Mouse (Mus musculus) megakaryocyte, embryonic 14.5 days (primary cell): ENCODE data around the gene Fastkd3. TPM values are rescaled to one million over a fixed set of nuclear protein-coding genes. Genes with fewer than 3 reads are reported as not detected.
A peak's percentile ranks its signal among the peaks of the same experiment; 100 is the strongest.

Experiments used
- H3K27me3 ChIP-seq: replicated peaks from 2 replicates; pipeline ENCODE3; 2012; ENCODE audit warnings: inconsistent platforms
- H3K36me3 ChIP-seq: replicated peaks from 2 replicates; pipeline ENCODE3; 2012; ENCODE audit warnings: low read length, inconsistent platforms, mixed read lengths
- H3K4me1 ChIP-seq: 2 replicates; pipeline ENCODE4 v1.6.1; 2012; ENCODE audit warnings: inconsistent platforms
- H3K4me3 ChIP-seq: replicated peaks from 2 replicates; pipeline ENCODE3; 2012; ENCODE audit warnings: moderate library complexity, mild to moderate bottlenecking, inconsistent platforms
- H3K9me3 ChIP-seq: 2 replicates; pipeline ENCODE4 v1.6.1; 2012; ENCODE audit warnings: inconsistent platforms
- FLI1 ChIP-seq: IDR thresholded peaks from 2 replicates; pipeline ENCODE4 v1.6.1; 2012; ENCODE audit warnings: low read length, inconsistent platforms, mixed read lengths
- GATA1 ChIP-seq: IDR thresholded peaks from 3 replicates; pipeline ENCODE4 v1.6.1; 2012; ENCODE audit warnings: mixed read lengths, low read length, inconsistent platforms, borderline replicate concordance
- polyA plus RNA-seq: library from polyadenylated mRNA; stranded (reverse); fragments of >175 nt; gene quantifications from 2 replicates; pipeline ENCODE4 v1.2.3, GENCODE M21; 2012; ENCODE audit warnings: low replicate concordance; ENCODE audit not compliant: insufficient read depth

The Fastkd3 gene
- polyA plus RNA-seq, 1 experiment = 0.28 TPM

GRCm38 (mm10) chr13:68581086-68581740, 821 bp upstream of the Fastkd3 start:
- TF ChIP-seq FLI1 (no peak), GATA1 (no peak)
- Histone ChIP-seq H3K27me3 (no peaks in the 10 kb centered on the region), H3K36me3 (peaks cover 65% of the 10 kb centered on the region), H3K4me1 (peaks cover 26% of the 10 kb centered on the region), H3K9me3 (no peaks in the 10 kb centered on the region), H3K4me3 (peak overlapping the region; percentile 94)

- Histone ChIP-seq H3K4me1 (peaks cover 26% of the 10 kb centered on the region), H3K27me3 (no peaks in the 10 kb centered on the region), H3K4me3 (peak overlapping the region; percentile 94), H3K9me3 (no peaks in the 10 kb centered on the region), H3K36me3 (peaks cover 63% of the 10 kb centered on the region)
- no peak for TF ChIP-seq FLI1
Measured at GRCm38 (mm10) chr13:68582517-68582780, 415 bp downstream of the Fastkd3 start.

GRCm38 (mm10) chr13:68583961-68584360, 1.9 kb downstream of the Fastkd3 start:
- Histone ChIP-seq H3K36me3 (peaks cover 66% of the 10 kb centered on the region), H3K4me3 (no peak overlapping the region), H3K9me3 (no peaks in the 10 kb centered on the region), H3K27me3 (no peaks in the 10 kb centered on the region), H3K4me1 (peaks cover 39% of the 10 kb centered on the region)
- no peak for TF ChIP-seq GATA1

- no peak for TF ChIP-seq GATA1
- TF ChIP-seq FLI1 = no peak
- H3K36me3 ChIP-seq = peaks cover 68% of the 10 kb centered on the region
- H3K9me3 ChIP-seq = no peaks in the 10 kb centered on the region
- H3K4me3 ChIP-seq = no peak overlapping the region
- H3K27me3 ChIP-seq = no peaks in the 10 kb centered on the region
- peaks cover 42% of the 10 kb centered on the region for H3K4me1 ChIP-seq
Measured at GRCm38 (mm10) chr13:68585441-68585840, 3.4 kb downstream of the Fastkd3 start.

GRCm38 (mm10) chr13:68588352-68588751, 6.3 kb downstream of the Fastkd3 start:
- H3K27me3 ChIP-seq = no peaks in the 10 kb centered on the region
- peaks cover 27% of the 10 kb centered on the region for H3K4me1 ChIP-seq
- TF ChIP-seq FLI1 (no peak), GATA1 (no peak)
- no peaks in the 10 kb centered on the region for H3K9me3 ChIP-seq
- H3K4me3 ChIP-seq = no peak overlapping the region
- peaks cover 97% of the 10 kb centered on the region for H3K36me3 ChIP-seq

- Histone ChIP-seq H3K27me3 (peaks cover 11% of the 10 kb centered on the region), H3K9me3 (peaks cover 17% of the 10 kb centered on the region), H3K4me3 (no peak overlapping the region), H3K4me1 (peaks cover 6% of the 10 kb centered on the region), H3K36me3 (peaks cover 47% of the 10 kb centered on the region)
- TF ChIP-seq FLI1 = no peak
- no peak for TF ChIP-seq GATA1
Measured at GRCm38 (mm10) chr13:68593797-68594196, 11.8 kb downstream of the Fastkd3 start.

- TF ChIP-seq FLI1 (no peak), GATA1 (no peak)
- H3K36me3 ChIP-seq = peaks cover 13% of the 10 kb centered on the region
- H3K9me3 ChIP-seq = peaks cover 21% of the 10 kb centered on the region
- H3K4me1 ChIP-seq = no peaks in the 10 kb centered on the region; the same call in 1 of the 2 replicates
- H3K4me3 ChIP-seq = no peak within 1 kb of the TSS
- H3K27me3 ChIP-seq = peaks cover 13% of the 10 kb centered on the region
Measured at GRCm38 (mm10) chr13:68597199-68597598, 15.2 kb downstream of the Fastkd3 start, which contains the start of gene 1700001L19Rik. 1700001L19Rik (plus strand) TSS chr13:68597421.

GRCm38 (mm10) chr13:68597667-68598066, 15.6 kb downstream of the Fastkd3 start:
- peaks cover 8% of the 10 kb centered on the region for H3K36me3 ChIP-seq
- TF ChIP-seq GATA1 = no peak
- TF ChIP-seq FLI1 = no peak
- H3K27me3 ChIP-seq = peaks cover 13% of the 10 kb centered on the region
- no peak overlapping the region for H3K4me3 ChIP-seq
- peaks cover 21% of the 10 kb centered on the region for H3K9me3 ChIP-seq
- H3K4me1 ChIP-seq = no peaks in the 10 kb centered on the region; the same call in 1 of the 2 replicates

GRCm38 (mm10) chr13:68598953-68599352, 16.9 kb downstream of the Fastkd3 start:
- Histone ChIP-seq H3K27me3 (peaks cover 13% of the 10 kb centered on the region), H3K4me1 (no peaks in the 10 kb centered on the region; the same call in 1 of the 2 replicates), H3K9me3 (peaks cover 21% of the 10 kb centered on the region), H3K4me3 (no peak overlapping the region), H3K36me3 (no peaks in the 10 kb centered on the region)
- TF ChIP-seq GATA1 (no peak), FLI1 (no peak)

- peaks cover 19% of the 10 kb centered on the region for H3K9me3 ChIP-seq
- no peaks in the 10 kb centered on the region; the same call in 1 of the 2 replicates for H3K4me1 ChIP-seq
- no peak overlapping the region for H3K4me3 ChIP-seq
- no peak for TF ChIP-seq GATA1
- H3K27me3 ChIP-seq = peaks cover 15% of the 10 kb centered on the region
- no peaks in the 10 kb centered on the region for H3K36me3 ChIP-seq
Measured at GRCm38 (mm10) chr13:68601184-68601583, 19.1 kb downstream of the Fastkd3 start.

GRCm38 (mm10) chr13:68603085-68603484, 21.1 kb downstream of the Fastkd3 start:
- peaks cover 15% of the 10 kb centered on the region for H3K9me3 ChIP-seq
- H3K4me3 ChIP-seq = no peak overlapping the region
- peaks cover 7% of the 10 kb centered on the region for H3K27me3 ChIP-seq
- H3K36me3 ChIP-seq = no peaks in the 10 kb centered on the region
- TF ChIP-seq FLI1 = no peak
- TF ChIP-seq GATA1 = no peak
- no peaks in the 10 kb centered on the region; the same call in 1 of the 2 replicates for H3K4me1 ChIP-seq
